Mouse (Mus musculus) thymus, adult 2 months (tissue): ENCODE measurements around the gene Brf1.

Source experiments
- CTCF ChIP-seq: fragments of 200-500 bp; IDR thresholded peaks from 2 replicates; pipeline ENCODE4 v1.5.1; 2012; ENCODE audit warnings: mild to moderate bottlenecking, control low read depth, low read length, moderate library complexity, borderline replicate concordance; ENCODE audit not compliant: control insufficient read depth, poor library complexity, insufficient read depth; ENCODE audit errors: extremely low read depth
- POLR2A ChIP-seq: fragments of 200-500 bp; IDR thresholded peaks from 2 replicates; pipeline ENCODE4 v1.6.1; 2012; ENCODE audit warnings: mild to moderate bottlenecking, low read length, control low read depth, moderate library complexity; ENCODE audit not compliant: control insufficient read depth, poor library complexity, insufficient read depth; ENCODE audit errors: extremely low read depth

DNA sequence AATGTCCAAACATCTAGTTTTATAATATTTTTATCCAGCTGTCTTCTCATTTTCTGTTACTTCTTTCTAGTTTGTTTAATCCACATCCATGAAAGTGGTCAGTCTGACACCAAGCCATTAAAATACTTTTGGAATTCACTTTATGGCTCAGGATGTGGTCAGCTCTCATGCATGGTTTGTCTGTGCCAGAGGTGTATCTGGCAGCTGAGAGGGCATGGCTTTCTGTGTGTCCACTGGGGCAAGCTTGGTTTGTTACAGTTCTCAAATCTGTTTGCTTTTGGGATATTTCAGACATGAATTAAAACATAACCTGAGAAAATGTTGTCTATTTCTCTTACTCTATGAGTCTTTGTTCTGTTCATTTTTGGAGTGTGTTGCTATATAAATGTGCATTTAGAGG lies 21.0 kb upstream of the Brf1 start:
- TF ChIP-seq CTCF: no peak
- TF ChIP-seq POLR2A: no peak
